Mouse (Mus musculus): ENCODE measurements around the gene Pde4c.

- TF ChIP-seq TAL1 (IDR thresholded peaks at IDR 0.05; ENCODE audit: low read length) (no peak), GATA1 (IDR thresholded peaks at IDR 0.05; ENCODE audit: low read length) (no peak)
Observed at GRCm38 (mm10) chr8:70709794-70710193, 13.7 kb upstream of the Pde4c start.

Data from erythroblast, embryonic 14.5 days (primary cell).